Mouse (Mus musculus) gastrocnemius, postnatal 10 days (tissue): ENCODE results near the gene Cul9. TPM values are rescaled to one million over a fixed set of nuclear protein-coding genes. Genes with fewer than 3 reads are reported as not detected.

Source experiments
- microRNA-seq, 2 experiments: library from miRNA; unstranded; fragments of <30 nt; microRNA quantifications; one replicate each; pipeline ENCODE4 v1.2.0; 2021
- total RNA-seq, 2 experiments: library from RNA; stranded (reverse); gene quantifications; 2 replicates each; pipeline ENCODE4 v1.2.3; 2021

Gene Cul9
- total RNA-seq, 2 experiments from 2014 or later, result 11.3 to 11.5 TPM

Small RNAs within 50 kb of the gene (microRNA-seq; reads per million reads assigned to microRNA genes)
- 0.25 to 2.5 reads per million in 2 experiments for gene Mir6976

Other genes with a start within 250 kb of the Cul9 start
- gene Dlk2, start 249.0 kb downstream of the Cul9 start, total RNA-seq, result under 1 TPM; 0.35 to 0.79 TPM
- gene Abcc10, start 218.0 kb downstream of the Cul9 start, total RNA-seq, result 1 to 10 TPM; 3.5 to 4.2 TPM
- 10 to 100 TPM; 17.5 to 24.1 TPM for gene Zfp318, start 162.7 kb downstream of the Cul9 start, total RNA-seq
- 1 to 10 TPM; 1.9 to 2.0 TPM for gene Crip3, start 117.5 kb downstream of the Cul9 start, total RNA-seq
- under 1 TPM in 1 of 2 experiments, not detected in 1; 0.36 TPM for gene Slc22a7, start 107.9 kb downstream of the Cul9 start, total RNA-seq
- gene Ttbk1, start 58.7 kb downstream of the Cul9 start, total RNA-seq, result 1 to 10 TPM; 3.9 to 4.5 TPM
- 1 to 10 TPM; 4.9 to 5.2 TPM for gene Dnph1, start 49.7 kb downstream of the Cul9 start, total RNA-seq
- gene Srf, start 9.8 kb upstream of the Cul9 start, total RNA-seq, result 10 to 100 TPM; 66.9 to 75.5 TPM
- gene Ptk7, start 83.1 kb upstream of the Cul9 start, total RNA-seq, result 10 to 100 TPM; 12.6 to 19.3 TPM
- gene Klc4, start 99.6 kb upstream of the Cul9 start, total RNA-seq, result 10 to 100 TPM; 18.7 to 19.5 TPM
- 100 to 1,000 TPM; 101 to 117 TPM for gene Mrpl2, start 99.8 kb upstream of the Cul9 start, total RNA-seq
- 10 to 100 TPM; 39.8 to 50.5 TPM for gene Cul7, start 103.9 kb upstream of the Cul9 start, total RNA-seq
- gene Rrp36, start 128.0 kb upstream of the Cul9 start, total RNA-seq, result 10 to 100 TPM; 12.8 to 18.2 TPM
- gene Mea1, start 132.4 kb upstream of the Cul9 start, total RNA-seq, result 10 to 100 TPM; 70.0 to 81.0 TPM
- gene Klhdc3, start 134.5 kb upstream of the Cul9 start, total RNA-seq, result 100 to 1,000 TPM; 183 to 187 TPM
- 10 to 100 TPM; 37.0 to 40.6 TPM for gene Ppp2r5d, start 158.7 kb upstream of the Cul9 start, total RNA-seq
- gene Pex6, start 165.1 kb upstream of the Cul9 start, total RNA-seq, result 10 to 100 TPM; 10.7 to 13.3 TPM
- gene Gnmt, start 182.8 kb upstream of the Cul9 start, total RNA-seq, result under 1 TPM; 0.38 to 0.68 TPM
- 10 to 100 TPM; 18.8 to 20.5 TPM for gene Cnpy3, start 205.8 kb upstream of the Cul9 start, total RNA-seq
- under 1 TPM in 1 of 2 experiments, not detected in 1; 0.19 TPM for gene Ptcra, start 217.3 kb upstream of the Cul9 start, total RNA-seq
- gene 2310039H08Rik, start 226.2 kb upstream of the Cul9 start, total RNA-seq, result 10 to 100 TPM; 45.1 to 47.5 TPM
- 10 to 100 TPM; 59.4 to 70.8 TPM for gene Rpl7l1, start 236.3 kb upstream of the Cul9 start, total RNA-seq